Mouse (Mus musculus) effector memory CD4-positive, alpha-beta T cell, adult 7 months (primary cell): ENCODE data around the gene Dapk3. TPM values are rescaled to one million over a fixed set of nuclear protein-coding genes. Genes with fewer than 3 reads are reported as not detected.

Source experiments
- polyA plus RNA-seq: library from polyadenylated mRNA; unstranded; fragments of 100-300 nt; shearing (Covaris generic); gene quantifications from one replicate; pipeline ENCODE4 v1.2.1, GENCODE M21; 2017

The Dapk3 gene
- 82.9 TPM for polyA plus RNA-seq

GRCm38 (mm10) chr10:81182336-81183333 lies at the start of gene Dapk3:
Gene Dapk3 (plus strand): TSS chr10:81183005.

GRCm38 (mm10) chr10:81134966-81135681 lies 47.7 kb upstream of the Dapk3 start, which contains the start of gene Zbtb7a:
Gene Zbtb7a (plus strand): TSS chr10:81135220.

DNA sequence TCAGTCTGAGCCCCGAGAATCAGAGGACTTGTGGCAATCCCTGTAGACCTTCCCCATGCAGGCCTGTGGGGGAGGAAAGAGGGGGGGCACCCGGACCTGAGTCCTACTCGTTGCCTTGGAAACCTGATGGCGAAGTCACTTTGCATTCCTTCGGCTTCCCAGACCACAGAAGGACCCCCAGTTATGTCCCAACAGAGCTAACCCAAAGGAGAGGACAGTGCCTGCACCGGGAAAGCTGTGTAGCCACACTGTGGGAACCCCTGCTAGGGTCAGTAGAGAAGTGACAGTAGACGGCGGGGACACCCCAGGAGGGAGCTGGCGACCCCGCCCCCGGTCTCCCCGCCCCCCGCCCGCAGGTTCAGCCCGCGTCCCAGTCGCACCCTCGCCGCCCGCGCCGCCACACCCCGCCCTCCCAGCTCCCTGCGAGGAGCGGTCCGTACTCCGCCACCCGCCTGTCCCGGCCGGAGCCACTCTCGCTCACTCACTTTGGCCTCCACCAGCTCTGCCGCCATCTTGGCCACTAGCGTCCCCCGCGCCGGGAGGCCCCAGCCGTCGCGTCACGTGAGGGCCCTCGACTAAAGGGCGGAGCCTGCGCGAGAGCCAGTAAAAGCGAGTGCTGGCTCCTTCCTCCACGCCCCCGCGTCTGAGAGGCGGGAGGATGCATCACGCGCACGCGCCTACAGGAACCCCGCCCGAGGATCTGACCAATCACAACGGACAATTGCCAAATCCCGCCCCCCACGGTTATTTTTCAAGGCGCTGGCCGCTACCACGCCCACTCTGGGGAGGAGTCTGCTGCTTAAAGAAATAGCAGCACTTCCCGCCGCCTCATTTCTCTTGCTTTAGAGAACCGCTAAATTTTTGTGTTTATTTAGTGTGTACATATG lies 15.4 kb upstream of the Dapk3 start, which contains the start of gene Pias4:
Pias4 (minus strand) TSS at position 724 of the 887 bp plus-strand sequence.

DNA sequence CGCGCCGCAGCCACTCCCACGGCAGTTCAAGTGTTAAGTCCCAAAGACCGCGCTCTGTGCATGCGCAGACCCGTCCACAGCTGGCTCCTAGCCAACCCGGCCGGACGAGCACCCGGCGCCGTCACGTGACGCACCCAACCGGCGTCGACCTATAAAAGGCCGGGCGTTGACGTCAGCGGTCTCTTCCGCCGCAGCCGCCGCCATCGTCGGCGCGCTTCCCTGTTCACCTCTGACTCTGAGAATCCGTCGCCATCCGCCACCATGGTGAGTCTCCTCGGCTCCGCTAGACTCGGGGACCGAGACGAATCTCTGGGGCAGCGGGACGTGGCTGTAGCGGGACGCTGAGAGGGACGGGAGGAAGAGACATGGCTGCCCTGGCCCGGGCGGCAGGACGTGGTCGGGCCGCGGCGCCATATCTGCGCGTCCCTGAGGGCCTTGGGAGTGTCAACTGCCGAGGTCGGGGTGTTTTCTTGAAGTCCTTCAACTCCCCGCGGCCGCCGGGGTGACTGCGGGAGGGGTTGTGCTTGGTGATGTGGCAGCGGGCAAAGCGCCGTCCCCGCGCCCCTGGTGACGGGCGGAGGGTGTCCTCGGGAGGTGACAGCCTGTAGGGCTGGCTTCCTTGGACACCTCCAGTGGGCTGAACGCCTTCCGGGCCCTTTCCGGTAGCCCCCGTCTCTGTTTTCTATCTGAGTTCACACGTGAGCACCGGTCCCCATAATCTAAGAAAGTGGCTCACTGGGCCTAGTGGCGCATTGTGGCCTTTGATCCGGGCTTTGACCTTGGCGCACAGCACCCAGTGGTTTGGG lies 6.1 kb upstream of the Dapk3 start, which contains the start of gene Eef2:
Eef2 (plus strand) TSS at position 166 of the 806 bp plus-strand sequence.

DNA sequence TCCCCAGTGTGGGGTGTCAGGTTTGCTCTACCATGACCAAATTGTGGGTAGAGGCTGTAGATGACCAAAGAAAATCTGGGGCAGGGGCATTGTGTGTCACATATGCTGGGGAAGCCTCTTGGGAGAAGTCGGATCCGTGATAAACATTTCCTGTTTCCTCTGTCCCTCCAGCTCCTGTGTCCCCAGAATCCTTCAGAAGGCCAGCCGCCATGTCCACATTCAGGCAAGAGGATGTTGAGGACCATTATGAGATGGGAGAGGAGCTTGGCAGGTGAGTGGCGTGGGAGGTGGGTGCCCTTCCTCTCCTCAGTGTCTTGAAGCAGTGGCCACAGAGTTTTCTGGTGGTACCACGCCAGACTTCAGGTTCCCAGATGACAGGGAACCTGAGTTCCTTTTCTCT lies 1.0 kb downstream of the Dapk3 start, which contains the start of gene 4930442H23Rik:
4930442H23Rik (minus strand) TSS at position 45 of the 400 bp plus-strand sequence.

DNA sequence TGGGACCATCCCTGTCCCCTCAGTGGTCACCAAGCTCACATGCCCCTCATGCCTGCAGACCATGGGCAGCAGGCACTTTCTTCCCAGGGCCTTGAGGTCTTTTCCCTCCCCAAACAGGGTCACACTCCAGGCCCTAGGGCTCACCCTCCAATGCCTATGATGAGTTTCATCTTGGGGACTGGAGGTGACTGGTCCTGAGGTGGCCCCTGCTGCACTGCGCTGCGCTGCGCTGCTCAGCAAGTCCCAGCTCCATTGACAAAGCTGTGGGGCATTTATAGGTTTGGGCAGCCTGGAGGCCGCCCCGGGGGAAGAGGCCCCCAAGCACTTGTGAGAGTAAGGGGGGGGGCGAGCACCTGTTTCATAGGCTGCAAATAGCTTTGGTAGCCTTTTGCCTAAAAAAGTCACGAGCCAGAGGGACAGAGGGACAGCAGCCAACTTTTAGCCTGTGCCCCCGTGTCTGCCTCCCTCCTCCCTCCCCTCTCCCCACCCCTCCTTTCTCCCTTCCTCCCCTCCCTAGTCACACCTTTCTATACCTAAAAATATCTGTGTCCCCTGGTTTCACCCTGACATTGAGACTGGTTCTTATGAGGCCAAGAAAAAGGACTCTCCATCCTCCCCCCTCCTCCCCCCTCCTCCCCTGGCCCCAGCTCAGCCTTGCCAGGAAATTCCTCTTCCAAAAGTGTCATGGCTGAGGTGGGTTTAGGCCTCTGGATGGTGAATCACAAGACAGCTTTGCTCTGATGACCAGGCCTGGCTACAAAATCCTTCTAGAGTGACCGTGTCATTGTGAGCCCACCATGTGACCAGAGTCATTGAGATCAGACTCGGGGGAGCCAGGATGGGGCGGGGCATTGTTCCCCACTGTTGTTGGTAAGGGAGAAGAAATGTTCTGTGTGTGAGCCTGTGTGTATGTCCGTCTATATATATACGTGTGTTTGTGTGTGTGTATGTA lies 19.3 kb downstream of the Dapk3 start, which contains the start of gene Nmrk2:
Nmrk2 (minus strand) TSS at position 245 of the 952 bp plus-strand sequence.

GRCm38 (mm10) chr10:81230438-81231332 lies 47.9 kb downstream of the Dapk3 start, which contains the start of gene Atcay:
Gene Atcay (minus strand): TSS chr10:81230833.

GRCm38 (mm10) chr10:81232580-81233225 lies 49.9 kb downstream of the Dapk3 start, which contains the start of gene Zfr2:
Gene Zfr2 (plus strand): TSS chr10:81233155.

Other genes with a start within 250 kb of the Dapk3 start
- gene Gng7, start 168.1 kb upstream of the Dapk3 start, polyA plus RNA-seq = 0.55 TPM
- not detected for gene Diras1, start 157.3 kb upstream of the Dapk3 start, polyA plus RNA-seq
- 11.1 TPM for gene Slc39a3, start 145.6 kb upstream of the Dapk3 start, polyA plus RNA-seq
- 65.6 TPM for gene Sgta, start 122.8 kb upstream of the Dapk3 start, polyA plus RNA-seq
- 4.3 TPM for gene Thop1, start 113.0 kb upstream of the Dapk3 start, polyA plus RNA-seq
- gene Creb3l3, start 84.1 kb upstream of the Dapk3 start, polyA plus RNA-seq = not detected
- gene Map2k2, start 77.1 kb upstream of the Dapk3 start, polyA plus RNA-seq = 139 TPM
- gene Zbtb7a, start 47.8 kb upstream of the Dapk3 start, polyA plus RNA-seq = 79.6 TPM
- 35.9 TPM for gene Pias4, start 15.1 kb upstream of the Dapk3 start, polyA plus RNA-seq
- gene Eef2, start 6.4 kb upstream of the Dapk3 start, polyA plus RNA-seq = 829 TPM
- 0.32 TPM for gene 4930442H23Rik, start 844 bp downstream of the Dapk3 start, polyA plus RNA-seq
- gene Nmrk2, start 19.0 kb downstream of the Dapk3 start, polyA plus RNA-seq = 0.76 TPM
- 3.1 TPM for gene Atcay, start 47.8 kb downstream of the Dapk3 start, polyA plus RNA-seq
- gene Zfr2, start 50.1 kb downstream of the Dapk3 start, polyA plus RNA-seq = 4.9 TPM
- 20.1 TPM for gene Matk, start 69.9 kb downstream of the Dapk3 start, polyA plus RNA-seq
- gene Mrpl54, start 83.9 kb downstream of the Dapk3 start, polyA plus RNA-seq = 136 TPM
- 37.0 TPM for gene Apba3, start 84.0 kb downstream of the Dapk3 start, polyA plus RNA-seq
- 11.5 TPM for gene Tjp3, start 108.6 kb downstream of the Dapk3 start, polyA plus RNA-seq
- 88.8 TPM for gene Pip5k1c, start 110.0 kb downstream of the Dapk3 start, polyA plus RNA-seq
- 42.7 TPM for gene Cactin, start 138.1 kb downstream of the Dapk3 start, polyA plus RNA-seq
- 15.1 TPM for gene Tbxa2r, start 145.7 kb downstream of the Dapk3 start, polyA plus RNA-seq
- gene Gipc3, start 160.3 kb downstream of the Dapk3 start, polyA plus RNA-seq = not detected
- 28.3 TPM for gene Hmg20b, start 167.5 kb downstream of the Dapk3 start, polyA plus RNA-seq
- gene Mfsd12, start 174.5 kb downstream of the Dapk3 start, polyA plus RNA-seq = 1.8 TPM
- gene 4930404N11Rik, start 182.8 kb downstream of the Dapk3 start, polyA plus RNA-seq = 0.84 TPM
- gene Fzr1, start 195.5 kb downstream of the Dapk3 start, polyA plus RNA-seq = 49.3 TPM
- gene Dohh, start 201.4 kb downstream of the Dapk3 start, polyA plus RNA-seq = 49.7 TPM
- 5.1 TPM for gene Gm48551, start 201.5 kb downstream of the Dapk3 start, polyA plus RNA-seq
- not detected for gene Gm48552, start 206.0 kb downstream of the Dapk3 start, polyA plus RNA-seq
- 1.4 TPM for gene Smim24, start 210.0 kb downstream of the Dapk3 start, polyA plus RNA-seq